Comparison of ENCODE assay signal across 23 mouse cellular contexts in genomic region chr12:87325452-87325851, GRCm38 (mm10). TPM values are rescaled to one million over a fixed set of nuclear protein-coding genes. Genes with fewer than 3 reads are reported as not detected.
DNase-seq lines count a peak whose midpoint lies in the region; ATAC-seq and TF ChIP-seq lines count a peak whose summit lies in the region.
"Had no signal": no experiment of that assay in that cellular context is flagged by ENCODE, and none has a peak within 500 bp of the region (broad histone marks: within the 10 kb centered on the region; RNA-seq: fewer than 3 reads in every experiment).

No protein-coding gene starts in this region.

- 94% methylated on average over 3 of the region's 3 CpGs for WGBS in hindbrain, postnatal 0 days

- ATAC-seq in common myeloid progenitor, adult 5-6 weeks (replicated peaks; ENCODE audit: low read depth, poor library complexity, severe bottlenecking): peak; percentile 48
- peak; percentile 77 for ATAC-seq in megakaryocyte, adult 5-6 weeks (ENCODE audit: poor library complexity, severe bottlenecking)
- 0 out of 2 replicates have a peak, but pooled peaks have one; percentile 43 for ATAC-seq in monocyte, adult 5-6 weeks (replicated peaks; ENCODE audit: insufficient number of reproducible peaks, low FRiP score, low TSS enrichment, poor library complexity, severe bottlenecking)
- no peak for ATAC-seq in hindbrain, postnatal 0 days
- ATAC-seq: activated CD4-positive, CD25-positive, alpha-beta regulatory T cell, adult 4 months; forebrain, embryonic 13.5 days; forebrain, embryonic 15.5 days; forebrain, postnatal 0 days; Patski had no signal

- no peaks in the 10 kb centered on the region; the same call in 1 of the 2 replicates for H3K36me3 ChIP-seq in hindbrain, postnatal 0 days (ENCODE audit: insufficient read depth, low read length)
- H3K36me3 ChIP-seq: forebrain, embryonic 15.5 days had no signal

- no peaks in the 10 kb centered on the region for H3K4me1 ChIP-seq in hindbrain, postnatal 0 days (ENCODE audit: insufficient read depth, low read length)
- H3K4me1 ChIP-seq: embryonic facial prominence, embryonic 15.5 days had no signal

- no peak overlapping the region for H3K4me2 ChIP-seq in hindbrain, postnatal 0 days (ENCODE audit: low read depth, low read length)
- H3K4me2 ChIP-seq: embryonic facial prominence, embryonic 13.5 days; embryonic facial prominence, embryonic 15.5 days; forebrain, embryonic 13.5 days; forebrain, embryonic 15.5 days had no signal

- no peak overlapping the region for H3K9ac ChIP-seq in hindbrain, postnatal 0 days (replicated peaks; ENCODE audit: low read length)
- H3K9ac ChIP-seq: embryonic facial prominence, embryonic 13.5 days; embryonic facial prominence, embryonic 15.5 days; forebrain, embryonic 13.5 days; forebrain, embryonic 15.5 days; forebrain, postnatal 0 days had no signal

- no peaks in the 10 kb centered on the region for H3K27me3 ChIP-seq in hindbrain, postnatal 0 days (ENCODE audit: insufficient read depth, low read length)
- H3K27me3 ChIP-seq: embryonic facial prominence, embryonic 13.5 days; embryonic facial prominence, embryonic 15.5 days; forebrain, embryonic 15.5 days; Patski had no signal

- intact Hi-C loops in left cerebral cortex, adult 2 months (cut with DNase I): no loop called here

- no peaks in the 10 kb centered on the region for H3K9me3 ChIP-seq in hindbrain, postnatal 0 days (ENCODE audit: low read length)
- H3K9me3 ChIP-seq: embryonic facial prominence, embryonic 13.5 days; embryonic facial prominence, embryonic 15.5 days; forebrain, embryonic 13.5 days; forebrain, embryonic 15.5 days had no signal

- no peak overlapping the region for H3K4me3 ChIP-seq in left cerebral cortex, adult 2 months
- no peak overlapping the region for H3K4me3 ChIP-seq in hindbrain, postnatal 0 days (ENCODE audit: low read length)
- H3K4me3 ChIP-seq: embryonic facial prominence, embryonic 13.5 days; embryonic facial prominence, embryonic 15.5 days; forebrain, embryonic 13.5 days; forebrain, embryonic 15.5 days had no signal

- no peak overlapping the region for H3K27ac ChIP-seq in left cerebral cortex, adult 2 months
- no peak overlapping the region for H3K27ac ChIP-seq in hindbrain, postnatal 0 days
- H3K27ac ChIP-seq: embryonic facial prominence, embryonic 13.5 days; embryonic facial prominence, embryonic 15.5 days; forebrain, embryonic 13.5 days; forebrain, embryonic 15.5 days had no signal

- no peak for TF ChIP-seq CTCF in left cerebral cortex, adult 2 months (IDR thresholded peaks at IDR 0.05)
- no peak for TF ChIP-seq CTCF in hindbrain, postnatal 0 days (IDR thresholded peaks at IDR 0.05; ENCODE audit: low read depth)

- DNase-seq in 416B (ENCODE audit: low read depth): peak; percentile 17
- no peak for DNase-seq in lung, postnatal 14 days
- DNase-seq in left cerebral cortex, adult 2 months (ENCODE audit: extremely low spot score in 1 of 2, low spot score in 2 of 2): no peak
- DNase-seq in hindbrain, postnatal 0 days (ENCODE audit: low spot score): no peak
- DNase-seq: adrenal gland, adult 8-10 months; adrenal gland, postnatal 14 days; adrenal gland, postnatal 36 days; cerebellum, adult 11-12 months; cerebellum, adult 2 months; cerebellum, adult 9-10 months; cerebellum, postnatal 10 days; cerebellum, postnatal 25 days; embryo, embryonic 11 days; forebrain, postnatal 0 days had no signal

RNA-seq across cellular contexts. Expression of gene Ism2, which starts 25.9 kb away (rescaled TPM):
- total RNA-seq in common myeloid progenitor, adult 5-6 weeks (2017): not detected in 2 replicates
- total RNA-seq in megakaryocyte, adult 5-6 weeks (2015): not detected in 2 replicates
- not detected in 2 replicates for total RNA-seq in megakaryocyte, adult 5-6 weeks (2017)
- not detected in 3 replicates for total RNA-seq in monocyte, adult 5-6 weeks (2017)
- under 1 TPM; 0.19 to 0.27 TPM for total RNA-seq in left cerebral cortex, adult 2 months (2021)
- total RNA-seq in hindbrain, postnatal 0 days (2014; rRNA removed): 2.1 and 6.1 TPM in 2 replicates
- 1.5 and 1.9 TPM in 2 replicates for polyA plus RNA-seq in hindbrain, postnatal 0 days (2015; fragmentation: Nextera tagmentation; extraction: Ambion mirVana)
- total RNA-seq: adrenal gland, postnatal 14 days had no signal
- polyA plus RNA-seq: activated CD4-positive, CD25-positive, alpha-beta regulatory T cell, adult 4 months had no signal

RNA-seq across cellular contexts. Expression of gene Ahsa1, which starts 59.2 kb away (rescaled TPM):
- total RNA-seq in common myeloid progenitor, adult 5-6 weeks (2017): 253 and 275 TPM in 2 replicates
- 45.5 and 61.6 TPM in 2 replicates for total RNA-seq in megakaryocyte, adult 5-6 weeks (2015)
- total RNA-seq in megakaryocyte, adult 5-6 weeks (2017): 166 and 169 TPM in 2 replicates
- total RNA-seq in monocyte, adult 5-6 weeks (2017): 175 to 197 TPM (median 181 TPM) in 3 replicates
- total RNA-seq in left cerebral cortex, adult 2 months (2021): 100 to 1,000 TPM; 172 to 177 TPM
- 75.0 and 102 TPM in 2 replicates for total RNA-seq in hindbrain, postnatal 0 days (2014; rRNA removed)
- polyA plus RNA-seq in hindbrain, postnatal 0 days (2015; fragmentation: Nextera tagmentation; extraction: Ambion mirVana): 177 and 178 TPM in 2 replicates

RNA-seq across cellular contexts. Expression of gene Vipas39, which starts 59.4 kb away (rescaled TPM):
- 19.3 and 23.7 TPM in 2 replicates for total RNA-seq in common myeloid progenitor, adult 5-6 weeks (2017)
- total RNA-seq in megakaryocyte, adult 5-6 weeks (2015): 29.3 and 38.2 TPM in 2 replicates
- 26.4 and 30.9 TPM in 2 replicates for total RNA-seq in megakaryocyte, adult 5-6 weeks (2017)
- total RNA-seq in monocyte, adult 5-6 weeks (2017): 29.4 to 34.9 TPM (median 34.6 TPM) in 3 replicates
- 10 to 100 TPM; 52.8 to 55.8 TPM for total RNA-seq in left cerebral cortex, adult 2 months (2021)
- total RNA-seq in hindbrain, postnatal 0 days (2014; rRNA removed): 51.6 and 61.3 TPM in 2 replicates
- 49.8 and 50.5 TPM in 2 replicates for polyA plus RNA-seq in hindbrain, postnatal 0 days (2015; fragmentation: Nextera tagmentation; extraction: Ambion mirVana)
